ENCODE assay signal across 9 mouse cellular contexts in genomic region chr4:108339277-108339690, GRCm38 (mm10). TPM values are rescaled to one million over a fixed set of nuclear protein-coding genes. Genes with fewer than 3 reads are reported as not detected.
DNase-seq lines count a peak whose midpoint lies in the region; ATAC-seq and TF ChIP-seq lines count a peak whose summit lies in the region.
"Had no signal": no experiment of that assay in that cellular context is flagged by ENCODE, and none has a peak within 500 bp of the region (broad histone marks: within the 10 kb centered on the region; RNA-seq: fewer than 3 reads in every experiment).

No protein-coding gene starts in this region.

- H3K27ac ChIP-seq in ES-Bruce4 (ENCODE audit: insufficient read depth, low read length), result peak overlapping the region; percentile 77
- no peak overlapping the region for H3K27ac ChIP-seq in heart, embryonic 15.5 days
- H3K27ac ChIP-seq in lung, embryonic 14.5 days (ENCODE audit: low read depth), result 0 out of 2 replicates have a peak overlapping the region, but pooled peaks have one; percentile 5
- peak overlapping the region; percentile 60; the same call in 1 of the 2 replicates for H3K27ac ChIP-seq in olfactory bulb, adult 2 months (ENCODE audit: insufficient read depth, low read depth, low read length)

- no peaks in the 10 kb centered on the region for H3K9me3 ChIP-seq in ES-Bruce4 (replicated peaks; ENCODE audit: control insufficient read depth, insufficient read depth, low read length, poor library complexity, severe bottlenecking)
- no peaks in the 10 kb centered on the region for H3K9me3 ChIP-seq in heart, embryonic 15.5 days (replicated peaks)
- no peaks in the 10 kb centered on the region for H3K9me3 ChIP-seq in lung, embryonic 14.5 days (ENCODE audit: low read depth, low read length)

- 18% methylated on average over 4 of the region's 4 CpGs for WGBS in heart, embryonic 15.5 days
- 15% methylated on average over 4 of the region's 4 CpGs for WGBS in lung, embryonic 14.5 days
- WGBS in olfactory bulb, adult 2 months, result 12% methylated on average over 4 of the region's 4 CpGs

- no peaks in the 10 kb centered on the region for H3K27me3 ChIP-seq in ES-Bruce4 (ENCODE audit: control insufficient read depth, insufficient read depth, low read length, poor library complexity, severe bottlenecking)
- no peaks in the 10 kb centered on the region for H3K27me3 ChIP-seq in heart, embryonic 15.5 days
- no peaks in the 10 kb centered on the region for H3K27me3 ChIP-seq in lung, embryonic 14.5 days (ENCODE audit: insufficient read depth, low read length)

- TF ChIP-seq CTCF in ES-Bruce4 (IDR thresholded peaks at IDR 0.05; ENCODE audit: low read depth, low read length), result peak; percentile 27
- peak; percentile 89 for TF ChIP-seq CTCF in lung, embryonic 14.5 days (IDR thresholded peaks at IDR 0.05; ENCODE audit: low read depth)
- peak; percentile 45; the same call in 1 of the 2 replicates for TF ChIP-seq CTCF in olfactory bulb, adult 2 months (IDR thresholded peaks at IDR 0.05; ENCODE audit: insufficient read depth, low read depth, low read length)

- peak; percentile 32; the same call in 1 of the 2 replicates for ATAC-seq in heart, embryonic 15.5 days (replicated peaks; ENCODE audit: insufficient number of reproducible peaks, insufficient read depth, low FRiP score, low read depth)
- ATAC-seq in lung, embryonic 14.5 days (ENCODE audit: insufficient read depth), result peak; percentile 85

- no peak for TF ChIP-seq EP300 in ES-Bruce4 (IDR thresholded peaks at IDR 0.05; ENCODE audit: insufficient read depth, low read depth, low read length)

- DNase-seq in adrenal gland, adult 8-10 months, result peak; percentile 38
- peak; percentile 88 for DNase-seq in embryo, embryonic 11 days
- peak; percentile 56 to 77 for DNase-seq in kidney, postnatal 36 days
- DNase-seq in lung, embryonic 14.5 days, result peak; percentile 91
- no peak for DNase-seq in ovary, adult 18-20 months (ENCODE audit: low spot score)

- no peak overlapping the region for H3K4me2 ChIP-seq in heart, embryonic 15.5 days
- no peak overlapping the region for H3K4me2 ChIP-seq in lung, embryonic 14.5 days

- no peak overlapping the region for H3K4me3 ChIP-seq in ES-Bruce4 (ENCODE audit: low read depth, low read length)
- H3K4me3 ChIP-seq in heart, embryonic 15.5 days, result no peak overlapping the region
- no peak overlapping the region for H3K4me3 ChIP-seq in lung, embryonic 14.5 days (ENCODE audit: low read depth, low read length)
- no peak overlapping the region for H3K4me3 ChIP-seq in olfactory bulb, adult 2 months (ENCODE audit: insufficient read depth, low read depth, low read length)

- no peaks in the 10 kb centered on the region for H3K4me1 ChIP-seq in ES-Bruce4 (ENCODE audit: control insufficient read depth, insufficient read depth, low read length)
- peaks cover 5% of the 10 kb centered on the region; the same call in 1 of the 2 replicates for H3K4me1 ChIP-seq in heart, embryonic 15.5 days (replicated peaks)
- H3K4me1 ChIP-seq in lung, embryonic 14.5 days (ENCODE audit: insufficient read depth), result no peaks in the 10 kb centered on the region
- H3K4me1 ChIP-seq in olfactory bulb, adult 2 months (ENCODE audit: control insufficient read depth, insufficient read depth, low read length), result peaks cover 12% of the 10 kb centered on the region

- TF ChIP-seq POLR2A in ES-Bruce4 (IDR thresholded peaks at IDR 0.05; ENCODE audit: insufficient read depth, low read length), result no peak
- no peak for TF ChIP-seq POLR2A in olfactory bulb, adult 2 months (IDR thresholded peaks at IDR 0.05; ENCODE audit: insufficient read depth, low read depth, low read length)

- H3K36me3 ChIP-seq in ES-Bruce4 (ENCODE audit: control insufficient read depth, insufficient read depth, low read length, poor library complexity, severe bottlenecking), result peaks cover 10% of the 10 kb centered on the region
- peaks cover 30% of the 10 kb centered on the region for H3K36me3 ChIP-seq in heart, embryonic 15.5 days
- peaks cover 54% of the 10 kb centered on the region for H3K36me3 ChIP-seq in lung, embryonic 14.5 days (ENCODE audit: insufficient read depth)

- no peak overlapping the region for H3K9ac ChIP-seq in ES-Bruce4 (ENCODE audit: low read depth, poor library complexity, severe bottlenecking)
- H3K9ac ChIP-seq in heart, embryonic 15.5 days, result no peak overlapping the region
- no peak overlapping the region for H3K9ac ChIP-seq in lung, embryonic 14.5 days

RNA-seq across cellular contexts. Expression of gene Coa7, which starts 11.3 kb away (rescaled TPM):
- polyA plus RNA-seq in ES-Bruce4 (2011; ENCODE audit: insufficient read depth, insufficient read length, low read depth, missing spikeins), result 53.6 and 62.0 TPM in 2 replicates
- 10 to 100 TPM; 38.0 to 61.1 (median 44.6) TPM for total RNA-seq in adrenal gland, adult 8-10 months (2022)
- 41.2 and 48.0 TPM in 2 replicates for polyA plus RNA-seq in heart, embryonic 15.5 days (2015; fragmentation: Nextera tagmentation; extraction: Ambion mirVana)
- polyA plus RNA-seq in lung, embryonic 14.5 days (2014; fragmentation: Nextera tagmentation; extraction: Ambion mirVana), result 50.1 and 52.9 TPM in 2 replicates
- polyA plus RNA-seq in olfactory bulb, adult 2 months (2012; ENCODE audit: insufficient read depth, insufficient read length, low replicate concordance, missing spikeins), result not detected in 2 replicates

RNA-seq across cellular contexts. Expression of gene Zyg11b, which starts 38.4 kb away (rescaled TPM):
- polyA plus RNA-seq in ES-Bruce4 (2011; ENCODE audit: insufficient read depth, insufficient read length, low read depth, missing spikeins), result 26.7 and 30.8 TPM in 2 replicates
- 10 to 100 TPM; 42.6 to 60.9 (median 46.0) TPM for total RNA-seq in adrenal gland, adult 8-10 months (2022)
- polyA plus RNA-seq in heart, embryonic 15.5 days (2015; fragmentation: Nextera tagmentation; extraction: Ambion mirVana), result 6.7 and 8.3 TPM in 2 replicates
- 16.5 and 16.6 TPM in 2 replicates for polyA plus RNA-seq in lung, embryonic 14.5 days (2014; fragmentation: Nextera tagmentation; extraction: Ambion mirVana)
- 69.6 and 87.5 TPM in 2 replicates for polyA plus RNA-seq in olfactory bulb, adult 2 months (2012; ENCODE audit: insufficient read depth, insufficient read length, low replicate concordance, missing spikeins)

RNA-seq across cellular contexts. Expression of gene Shisal2a, which starts 43.9 kb away (rescaled TPM):
- 1.2 and 1.4 TPM in 2 replicates for polyA plus RNA-seq in ES-Bruce4 (2011; ENCODE audit: insufficient read depth, insufficient read length, low read depth, missing spikeins)
- 1 to 10 TPM; 4.6 to 8.5 (median 5.7) TPM for total RNA-seq in adrenal gland, adult 8-10 months (2022)
- polyA plus RNA-seq in heart, embryonic 15.5 days (2015; fragmentation: Nextera tagmentation; extraction: Ambion mirVana), result 1.2 and 1.3 TPM in 2 replicates
- polyA plus RNA-seq in lung, embryonic 14.5 days (2014; fragmentation: Nextera tagmentation; extraction: Ambion mirVana), result 0.34 TPM in 1 of 2 replicates, not detected in the other
- not detected in 2 replicates for polyA plus RNA-seq in olfactory bulb, adult 2 months (2012; ENCODE audit: insufficient read depth, insufficient read length, low replicate concordance, missing spikeins)
- polyA plus RNA-seq: large intestine, adult 2 months had no signal

Comparison
In these comparisons a context has a peak if more than half of its experiments do, and no peak if none do; other contexts are left out.
1. CTCF ChIP-seq: peak in every context shown above with its lines; median percentile 89 in lung, embryonic 14.5 days; 45 in olfactory bulb, adult 2 months; 27 in ES-Bruce4.
2. RNA of gene Coa7, which starts 11.3 kb away (polyA plus RNA-seq): 53.6 to 62.0 TPM in ES-Bruce4, 50.1 to 52.9 TPM in lung, embryonic 14.5 days and 41.2 to 48.0 TPM in heart, embryonic 15.5 days; not detected in olfactory bulb, adult 2 months; every median in the first group is over 10 times any median in the second.